Mouse (Mus musculus) embryonic facial prominence, embryonic 14.5 days (tissue): ENCODE measurements at regions not wholly inside any gene's neighbourhood (a gene's known extent, or its start where the extent isn't known, plus 50 kb on each side); places are given as distances from the start of the nearest gene placed in this dataset.
A peak's percentile ranks its signal among the peaks of the same experiment; 100 is the strongest.

ENCODE experiments used
- ATAC-seq: fragments of 200-750 bp; cut with Nextera tagmentation; 2 replicates; pipeline ENCODE4 v1.8.0; 2017; ENCODE audit warnings: low read depth, moderate number of reproducible peaks, moderate TSS enrichment
- DNase-seq: peaks from one replicate; pipeline ENCODE4 v3.0.0-alpha.2; 2015; ENCODE audit warnings: low spot score
- H3K27ac ChIP-seq: fragments of 300-500 bp; sonication (generic); replicated peaks from 2 replicates; pipeline ENCODE4 v1.5.1; 2014; ENCODE audit warnings: low read depth, mild to moderate bottlenecking, low read length, moderate library complexity
- H3K27me3 ChIP-seq: fragments of 300-500 bp; sonication (generic); replicated peaks from 2 replicates; pipeline ENCODE4 v1.6.1; 2014; ENCODE audit warnings: low read length; ENCODE audit not compliant: control insufficient read depth, insufficient read depth
- H3K36me3 ChIP-seq: fragments of 300-500 bp; sonication (generic); 2 replicates; pipeline ENCODE4 v1.6.1; 2014; ENCODE audit warnings: low read length, mixed read lengths; ENCODE audit not compliant: control insufficient read depth, insufficient read depth
- H3K4me1 ChIP-seq: fragments of 300-500 bp; sonication (generic); 2 replicates; pipeline ENCODE4 v1.6.1; 2014; ENCODE audit warnings: antibody characterized with exemption, low read length; ENCODE audit not compliant: control insufficient read depth, insufficient read depth
- H3K4me2 ChIP-seq: fragments of 300-500 bp; sonication (generic); 2 replicates; pipeline ENCODE4 v1.6.1; 2014; ENCODE audit warnings: low read depth, mild to moderate bottlenecking, low read length, moderate library complexity, mixed read lengths
- H3K4me3 ChIP-seq: fragments of 300-500 bp; sonication (generic); 2 replicates; pipeline ENCODE4 v1.5.1; 2014; ENCODE audit warnings: low read depth, mild to moderate bottlenecking, low read length
- H3K9ac ChIP-seq: fragments of 300-500 bp; sonication (generic); 2 replicates; pipeline ENCODE4 v1.6.1; 2014; ENCODE audit warnings: low read depth, mild to moderate bottlenecking, low read length, moderate library complexity, mixed read lengths
- H3K9me3 ChIP-seq: fragments of 300-500 bp; sonication (generic); 2 replicates; pipeline ENCODE4 v1.6.1; 2016; ENCODE audit warnings: low read length; ENCODE audit not compliant: control insufficient read depth
- WGBS: fragments of 180-500 bp; shearing (Covaris S2); extraction: QIAGEN DNeasy Blood & Tissue Kit; methylation state at CpG from one replicate; pipeline ENCODE4 v1.1.7; 2014; 5-methylcytosine and 5-hydroxymethylcytosine counted together

DNA sequence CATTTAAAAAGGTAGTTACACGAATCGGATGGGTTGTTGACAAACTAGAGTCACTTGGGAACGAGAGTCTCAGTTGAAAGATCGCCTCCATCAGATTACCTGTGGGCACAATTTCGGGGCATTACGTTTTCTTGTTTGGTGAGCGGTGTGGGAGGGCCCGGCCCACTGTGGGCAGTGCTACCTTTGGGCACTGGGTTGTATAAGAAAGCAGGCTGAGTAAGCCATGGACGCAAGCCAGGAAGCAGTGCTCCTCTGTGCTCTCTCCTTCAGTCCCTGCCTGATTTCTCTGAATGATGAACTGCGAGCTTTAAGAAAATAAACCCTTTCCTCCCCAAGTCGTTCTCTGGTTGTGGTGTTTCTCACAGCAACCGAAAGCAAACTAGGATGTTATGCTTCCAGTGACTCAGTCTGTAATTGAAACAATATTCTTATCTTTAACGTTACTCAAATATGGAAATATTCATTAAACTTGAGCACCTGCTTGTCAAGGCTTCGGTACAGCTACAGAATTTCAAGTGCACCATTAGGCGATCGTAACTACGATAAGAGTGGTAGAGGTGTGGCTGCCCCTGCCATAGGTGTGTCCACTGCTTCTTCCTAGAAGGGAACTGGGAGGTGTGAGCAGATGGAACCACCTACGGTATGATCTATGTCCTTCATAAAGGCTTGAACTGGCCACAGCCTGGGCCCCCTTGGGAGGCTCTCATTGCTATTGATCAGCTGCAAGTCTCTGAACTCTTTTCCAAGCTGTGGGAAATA, 119.2 kb upstream of the Tsc22d1 start:
- no peak overlapping the region for H3K4me2 ChIP-seq
- H3K27me3 ChIP-seq, result no peaks in the 10 kb centered on the region
- no peak overlapping the region for H3K27ac ChIP-seq
- H3K4me3 ChIP-seq, result no peak overlapping the region
- ATAC-seq (no peak), DNase-seq (no peak)
- H3K9me3 ChIP-seq, result no peaks in the 10 kb centered on the region
- H3K36me3 ChIP-seq, result no peaks in the 10 kb centered on the region
- no peaks in the 10 kb centered on the region for H3K4me1 ChIP-seq
- H3K9ac ChIP-seq, result no peak overlapping the region
- 79% methylated on average over 18 of the region's 18 CpGs for WGBS

DNA sequence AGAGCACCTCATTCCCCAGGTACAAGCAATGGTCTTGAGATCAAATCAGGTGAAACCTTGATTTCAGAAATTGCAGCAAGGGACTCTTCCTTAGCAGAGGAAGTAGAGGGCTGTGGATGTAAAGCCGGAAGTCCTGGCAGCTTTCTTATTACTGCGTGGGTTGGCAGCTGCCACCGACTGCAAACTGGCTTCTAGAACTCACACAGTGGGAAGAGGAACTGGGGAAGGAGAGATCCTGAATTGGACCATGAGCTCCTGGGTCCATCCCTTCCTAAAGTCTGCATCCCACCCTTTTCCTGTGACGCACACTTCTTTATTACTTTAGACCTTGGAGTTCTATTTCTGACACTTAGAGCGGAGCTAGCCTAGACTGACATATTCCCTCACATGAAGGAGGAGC, 116.9 kb upstream of the Tsc22d1 start:
- ATAC-seq (no peak), DNase-seq (no peak)
- WGBS, result 91% methylated on average over 5 of the region's 5 CpGs
- Histone ChIP-seq H3K27ac (no peak overlapping the region), H3K27me3 (no peaks in the 10 kb centered on the region), H3K36me3 (no peaks in the 10 kb centered on the region), H3K9ac (no peak overlapping the region), H3K4me2 (no peak overlapping the region), H3K4me1 (no peaks in the 10 kb centered on the region), H3K9me3 (no peaks in the 10 kb centered on the region), H3K4me3 (no peak overlapping the region)

DNA sequence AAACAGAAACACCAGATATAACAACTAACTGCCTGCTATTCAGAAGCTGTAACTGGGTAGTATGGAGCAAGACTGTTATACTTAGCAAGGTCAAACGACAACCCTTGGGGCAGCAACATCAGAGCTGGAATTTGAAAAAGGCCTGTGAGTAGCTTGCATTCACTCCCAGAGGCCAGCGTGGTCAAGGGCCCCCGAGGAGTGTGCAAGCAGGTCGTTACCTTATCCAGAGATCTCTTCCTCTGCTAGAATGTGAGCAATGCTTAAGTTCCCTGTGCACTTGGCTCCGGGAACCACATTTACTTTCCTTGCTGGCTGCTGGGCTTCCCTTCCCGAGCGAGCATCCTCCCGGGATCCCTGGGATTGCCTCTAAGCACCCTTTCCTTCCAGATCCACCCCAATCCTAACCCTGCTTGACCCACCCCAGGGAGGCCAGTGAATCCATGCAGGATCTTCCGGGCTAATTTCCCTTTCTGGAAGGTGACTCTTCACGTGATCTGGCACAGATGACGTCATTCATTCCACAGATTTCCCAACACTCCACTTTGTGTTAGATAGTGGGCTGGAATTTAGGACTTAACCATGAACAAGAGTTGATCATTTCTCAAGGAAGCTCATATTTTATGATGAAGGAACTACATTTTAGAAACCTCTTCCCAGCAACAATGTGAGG, 112.3 kb upstream of the Tsc22d1 start:
- Histone ChIP-seq H3K27me3 (no peaks in the 10 kb centered on the region), H3K4me1 (no peaks in the 10 kb centered on the region), H3K9me3 (no peaks in the 10 kb centered on the region), H3K27ac (no peak overlapping the region), H3K9ac (no peak overlapping the region), H3K4me2 (no peak overlapping the region), H3K36me3 (no peaks in the 10 kb centered on the region), H3K4me3 (no peak overlapping the region)
- DNase-seq (no peak), ATAC-seq (no peak)
- WGBS, result 59% methylated on average over 11 of the region's 11 CpGs

- Histone ChIP-seq H3K9me3 (no peaks in the 10 kb centered on the region), H3K4me3 (no peak overlapping the region), H3K27me3 (no peaks in the 10 kb centered on the region), H3K4me2 (no peak overlapping the region), H3K9ac (no peak overlapping the region), H3K36me3 (no peaks in the 10 kb centered on the region), H3K4me1 (peaks cover 11% of the 10 kb centered on the region), H3K27ac (no peak overlapping the region)
- DNase-seq (no peak), ATAC-seq (no peak)
- WGBS, result 52% methylated on average over 2 of the region's 2 CpGs
Measured at GRCm38 (mm10) chr14:76307603-76308002, 107.2 kb upstream of the Tsc22d1 start.

- WGBS, result 11% methylated on average over 12 of the region's 12 CpGs
- Histone ChIP-seq H3K9me3 (no peaks in the 10 kb centered on the region), H3K36me3 (no peaks in the 10 kb centered on the region), H3K27ac (peak overlapping the region; percentile 9; the same call in 1 of the 2 replicates), H3K4me3 (peak overlapping the region; percentile 13; the same call in 1 of the 2 replicates), H3K27me3 (no peaks in the 10 kb centered on the region), H3K4me1 (peaks cover 13% of the 10 kb centered on the region), H3K4me2 (peak overlapping the region; percentile 44), H3K9ac (peak overlapping the region; percentile 51)
- DNase-seq (peak; percentile 66), ATAC-seq (no peak)
Measured at GRCm38 (mm10) chr14:76308188-76308812, 106.5 kb upstream of the Tsc22d1 start.

DNA sequence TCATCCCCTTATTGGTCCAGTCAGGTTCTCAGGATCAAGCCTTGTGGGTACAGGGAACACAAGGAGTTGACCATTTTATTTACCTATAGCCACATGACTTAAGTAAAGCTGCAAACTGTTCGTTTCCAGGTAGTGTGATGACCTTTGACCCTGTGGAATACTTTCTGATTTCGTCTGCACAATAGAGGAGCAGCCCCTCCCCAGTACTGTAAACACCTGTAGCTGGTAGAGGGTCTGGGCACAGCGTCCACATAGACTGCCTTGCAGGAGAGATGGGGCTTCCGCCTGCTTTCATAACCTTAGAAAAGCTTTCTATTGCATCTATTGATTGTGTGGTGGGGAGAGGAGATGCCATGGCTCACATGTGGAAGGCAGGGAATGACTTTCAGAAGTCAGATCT, 105.2 kb upstream of the Tsc22d1 start:
- Histone ChIP-seq H3K9me3 (no peaks in the 10 kb centered on the region), H3K27me3 (no peaks in the 10 kb centered on the region), H3K27ac (no peak overlapping the region), H3K36me3 (no peaks in the 10 kb centered on the region), H3K4me2 (no peak overlapping the region), H3K4me1 (peaks cover 20% of the 10 kb centered on the region), H3K4me3 (no peak overlapping the region), H3K9ac (no peak overlapping the region)
- WGBS, result 72% methylated on average over 4 of the region's 4 CpGs
- DNase-seq, result no peak
- ATAC-seq, result no peak

- H3K27me3 ChIP-seq, result no peaks in the 10 kb centered on the region
- no peaks in the 10 kb centered on the region for H3K36me3 ChIP-seq
- no peak overlapping the region for H3K9ac ChIP-seq
- peaks cover 20% of the 10 kb centered on the region for H3K4me1 ChIP-seq
- peak; percentile 74 for ATAC-seq
- peak; percentile 63 for DNase-seq
- no peak overlapping the region for H3K27ac ChIP-seq
- H3K4me3 ChIP-seq, result no peak overlapping the region
- no peak overlapping the region for H3K4me2 ChIP-seq
- WGBS, result 47% methylated on average over 6 of the region's 6 CpGs
- H3K9me3 ChIP-seq, result no peaks in the 10 kb centered on the region
Measured at GRCm38 (mm10) chr14:76310278-76310677, 104.5 kb upstream of the Tsc22d1 start.

GRCm38 (mm10) chr14:76313424-76314190, 101.2 kb upstream of the Tsc22d1 start:
- no peaks in the 10 kb centered on the region for H3K27me3 ChIP-seq
- peaks cover 16% of the 10 kb centered on the region for H3K4me1 ChIP-seq
- H3K9me3 ChIP-seq, result peaks cover 7% of the 10 kb centered on the region; the same call in 1 of the 2 replicates
- H3K27ac ChIP-seq, result no peak overlapping the region
- 36% methylated on average over 14 of the region's 14 CpGs for WGBS
- ATAC-seq, result peak; percentile 44; the same call in 1 of the 2 replicates
- no peaks in the 10 kb centered on the region for H3K36me3 ChIP-seq
- no peak overlapping the region for H3K9ac ChIP-seq
- H3K4me2 ChIP-seq, result peak overlapping the region; percentile 8
- no peak overlapping the region for H3K4me3 ChIP-seq
- peak; percentile 69 for DNase-seq
